Mouse (Mus musculus): ENCODE data around the gene Tnrc6c.

Tnrc6c gene

DNA sequence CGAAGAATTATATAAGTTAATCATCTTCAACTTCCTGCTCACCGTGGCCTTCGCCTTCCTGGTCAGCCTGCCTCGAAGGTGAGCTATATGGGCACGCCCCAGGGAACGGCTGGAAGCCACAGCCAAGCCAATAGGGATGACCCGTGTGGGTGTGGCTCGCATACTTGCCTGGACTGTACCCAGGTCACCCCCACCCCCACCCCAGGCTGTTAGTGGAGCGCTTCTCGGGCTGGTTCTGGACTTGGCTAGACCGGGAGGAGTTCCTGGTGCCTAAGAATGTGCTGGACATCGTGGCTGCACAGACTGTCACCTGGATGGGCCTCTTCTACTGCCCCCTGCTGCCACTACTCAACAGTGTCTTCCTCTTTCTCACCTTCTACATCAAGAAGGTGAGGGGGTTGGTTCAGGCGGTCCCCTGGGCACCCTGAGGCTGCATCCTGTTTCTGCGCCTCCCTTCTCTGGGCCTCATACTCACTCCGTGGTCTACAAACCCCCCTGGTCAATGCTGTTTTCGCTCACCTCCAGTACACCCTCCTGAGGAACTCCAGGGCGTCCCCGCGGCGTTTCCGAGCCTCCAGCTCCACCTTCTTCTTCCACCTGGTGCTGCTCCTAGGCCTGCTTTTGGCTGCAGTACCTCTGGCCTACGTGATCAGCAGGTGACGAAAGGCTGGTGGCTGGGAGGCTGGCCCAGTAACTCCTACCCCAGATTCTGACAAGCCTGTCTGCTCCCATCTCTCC, 136.8 kb downstream of the Tnrc6c start:
- DNase-seq (ENCODE audit: low spot score in 2 of 2) = no peak

DNA sequence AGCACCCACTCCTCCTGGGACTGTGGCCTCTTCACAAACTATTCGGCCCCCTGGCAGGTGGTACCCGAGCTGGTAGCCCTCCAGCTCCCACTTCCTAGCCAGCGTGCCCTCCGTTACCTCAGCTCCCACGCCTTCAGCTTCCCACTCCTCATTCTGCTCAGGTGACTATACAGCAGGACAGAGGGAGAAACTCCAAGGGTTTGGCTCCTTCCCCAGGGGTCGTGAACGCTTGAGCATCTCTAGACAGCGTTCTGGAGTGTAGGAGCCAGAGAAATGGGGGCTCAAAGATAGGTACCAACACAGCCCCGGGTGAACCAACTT, 137.3 kb downstream of the Tnrc6c start:
- no peak for DNase-seq (ENCODE audit: low spot score in 2 of 2)

DNA sequence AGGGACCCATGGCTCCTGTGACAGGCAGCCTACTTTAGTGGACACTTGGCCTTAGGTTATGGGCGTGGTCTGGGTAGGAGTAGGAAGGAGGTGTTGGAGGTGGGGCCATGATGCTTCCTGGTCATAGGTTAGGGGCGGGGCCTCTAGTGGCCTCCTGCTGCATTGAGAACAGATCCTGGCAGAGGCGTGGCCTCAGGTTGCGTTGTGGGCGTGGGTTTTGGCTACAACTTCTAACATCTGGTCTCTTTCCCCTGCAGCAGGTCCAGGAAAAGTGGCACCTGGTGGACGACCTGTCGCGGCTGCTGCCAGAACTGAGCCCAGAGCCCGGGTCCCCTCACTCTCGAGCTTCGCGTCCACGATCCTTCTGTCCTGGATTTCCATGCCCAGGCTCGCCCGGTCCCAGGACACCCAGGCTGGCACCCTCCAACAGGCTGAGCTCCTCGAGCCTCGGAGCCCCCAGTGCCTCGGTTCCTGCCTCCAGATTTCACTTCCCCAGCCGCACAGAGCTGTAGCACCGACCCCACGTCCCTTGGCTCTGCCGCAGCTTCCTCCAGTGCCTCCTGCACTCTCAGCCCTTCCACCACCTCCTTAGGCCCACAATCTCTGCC, 138.3 kb downstream of the Tnrc6c start:
- no peak for DNase-seq (ENCODE audit: low spot score in 2 of 2)

DNA sequence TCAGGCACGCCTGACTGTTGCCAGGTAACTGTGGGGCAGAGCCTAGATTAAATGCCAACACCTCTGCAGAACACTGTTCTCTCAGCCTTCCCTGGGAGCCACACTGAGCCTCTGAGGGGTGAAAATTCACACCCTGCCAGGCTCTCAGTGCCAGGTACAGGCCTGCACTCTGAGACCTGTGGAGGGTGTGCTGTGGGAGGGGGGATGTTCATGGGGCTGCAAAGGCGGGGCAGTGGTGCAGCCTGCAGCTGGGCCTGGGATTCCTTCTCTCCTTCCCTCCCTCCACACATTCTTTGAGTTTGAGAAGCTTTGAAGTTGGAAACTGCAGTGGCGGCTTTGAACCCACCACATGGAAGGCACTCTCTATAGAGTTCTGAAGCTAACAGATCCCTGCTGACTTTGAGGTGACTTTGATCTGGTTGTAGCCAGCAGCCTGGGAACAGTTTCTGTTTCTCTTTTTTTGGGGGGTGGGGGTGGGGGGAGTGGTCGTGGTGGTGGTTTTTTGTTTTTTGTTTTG, 140.0 kb downstream of the Tnrc6c start:
- no peak for DNase-seq (ENCODE audit: low spot score in 2 of 2)

DNA sequence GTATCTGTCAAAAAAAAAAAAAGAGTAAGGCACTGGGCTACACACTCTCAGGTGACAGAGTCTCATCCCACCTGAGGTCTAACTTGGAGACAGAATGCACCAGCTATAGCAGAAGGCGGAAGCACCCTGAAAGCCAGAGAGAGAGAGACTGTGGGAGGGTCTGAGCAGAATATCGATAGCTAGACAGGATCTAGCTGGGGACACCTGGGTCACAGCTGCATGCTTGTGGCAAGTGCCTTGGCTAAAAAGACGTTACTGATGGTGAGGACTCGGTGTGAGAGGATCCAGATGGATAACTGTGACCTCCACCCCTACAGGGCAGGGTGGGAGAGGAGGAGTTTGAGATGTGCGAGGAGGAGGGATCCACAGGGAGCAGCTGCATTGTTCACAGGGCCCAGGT, 142.9 kb downstream of the Tnrc6c start:
- no peak for DNase-seq (ENCODE audit: low spot score in 2 of 2)

DNA sequence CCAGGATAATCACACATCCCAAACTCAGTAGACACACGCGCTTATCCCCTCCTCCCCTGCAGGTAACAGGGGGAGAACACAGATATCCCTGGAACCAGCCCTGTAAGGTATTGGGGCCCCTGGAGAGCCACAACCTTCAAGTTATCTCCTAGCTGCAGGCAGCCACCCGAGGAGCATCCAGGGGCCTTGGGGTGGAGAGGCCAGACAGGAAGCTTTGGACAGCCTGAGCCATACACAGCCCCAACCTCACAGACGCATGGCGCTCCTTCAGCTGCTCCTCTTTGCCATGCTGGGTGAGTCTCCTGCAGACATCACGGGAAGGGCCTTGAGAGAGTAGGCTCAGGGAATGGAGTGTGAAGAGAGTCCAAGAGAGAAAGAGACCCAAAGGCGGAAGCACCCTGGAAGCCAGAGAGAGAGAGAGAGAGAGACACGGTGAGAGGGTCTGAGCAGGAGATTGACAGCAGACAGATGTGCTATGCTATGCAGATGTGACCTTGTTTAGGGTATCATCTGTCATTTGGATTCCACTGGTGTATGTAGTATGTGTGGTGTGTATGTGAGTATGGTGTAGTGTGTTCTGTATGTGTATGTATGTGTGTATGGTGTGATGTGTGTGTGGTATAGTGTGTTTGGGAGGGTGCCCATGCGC, 143.5 kb downstream of the Tnrc6c start, which contains the start of gene 6030468B19Rik:
Gene 6030468B19Rik (plus strand): TSS at position 150 of the 649 bp plus-strand sequence.
- DNase-seq (ENCODE audit: low spot score in 2 of 2) = no peak

DNA sequence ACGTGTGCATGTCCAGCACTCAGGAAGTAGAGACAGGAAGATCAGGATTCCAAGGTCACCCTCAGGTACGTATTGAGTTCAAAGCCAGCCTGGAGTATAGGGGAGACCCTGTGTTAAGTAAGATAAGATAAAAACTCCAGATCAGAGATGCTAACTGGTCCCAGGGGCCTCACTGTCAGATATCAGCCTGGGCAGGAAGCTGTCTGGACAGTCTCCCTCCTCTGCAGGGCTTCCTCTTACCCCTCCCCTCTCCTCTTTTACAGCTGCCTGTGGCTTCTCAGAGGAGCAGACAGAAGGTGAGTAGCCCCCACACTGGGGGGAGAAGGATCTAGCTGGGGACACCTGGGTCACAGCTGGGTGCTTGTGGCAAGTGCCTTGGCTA, 144.1 kb downstream of the Tnrc6c start:
- DNase-seq (ENCODE audit: low spot score in 2 of 2) = no peak

DNA sequence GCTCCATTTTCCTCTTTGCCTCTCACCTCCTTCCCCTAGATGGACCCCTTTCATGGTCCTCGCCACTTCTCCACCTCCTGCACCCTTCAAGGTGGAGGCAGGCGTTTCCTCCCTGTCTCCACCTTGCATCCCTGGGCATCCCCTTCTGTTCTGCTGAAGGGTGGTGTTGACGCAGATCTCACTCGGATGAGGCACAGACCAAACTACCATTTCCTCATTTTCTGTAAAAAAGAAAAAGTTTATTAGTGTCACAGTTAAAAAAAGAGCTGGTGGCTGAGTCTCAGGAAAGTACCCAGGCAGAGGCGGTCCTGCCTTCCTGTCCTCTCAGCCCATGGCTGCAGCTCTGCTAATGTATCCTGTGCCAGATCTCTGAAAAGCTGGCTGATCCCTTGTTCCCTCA, 145.1 kb downstream of the Tnrc6c start:
- no peak for DNase-seq (ENCODE audit: low spot score in 2 of 2)

DNA sequence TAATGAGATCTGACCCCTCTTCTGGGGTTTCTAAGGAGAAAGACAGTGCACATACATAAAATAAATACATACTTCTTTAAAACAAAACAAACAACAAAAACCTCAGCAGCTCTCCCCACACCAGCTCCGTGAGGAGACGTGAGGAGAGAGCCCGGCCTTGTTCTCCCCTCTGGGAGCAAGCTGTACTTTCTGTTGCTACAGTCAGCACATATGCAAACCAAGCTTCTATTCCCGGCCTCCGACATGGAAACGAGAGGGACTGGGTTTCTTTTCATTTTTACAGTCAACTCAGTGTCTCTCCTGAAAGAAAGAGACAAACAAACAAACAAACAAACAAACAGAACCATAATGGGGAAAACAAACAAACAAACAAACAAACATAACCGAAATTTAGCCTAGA, 145.9 kb downstream of the Tnrc6c start:
- no peak for DNase-seq (ENCODE audit: low spot score in 2 of 2)

DNA sequence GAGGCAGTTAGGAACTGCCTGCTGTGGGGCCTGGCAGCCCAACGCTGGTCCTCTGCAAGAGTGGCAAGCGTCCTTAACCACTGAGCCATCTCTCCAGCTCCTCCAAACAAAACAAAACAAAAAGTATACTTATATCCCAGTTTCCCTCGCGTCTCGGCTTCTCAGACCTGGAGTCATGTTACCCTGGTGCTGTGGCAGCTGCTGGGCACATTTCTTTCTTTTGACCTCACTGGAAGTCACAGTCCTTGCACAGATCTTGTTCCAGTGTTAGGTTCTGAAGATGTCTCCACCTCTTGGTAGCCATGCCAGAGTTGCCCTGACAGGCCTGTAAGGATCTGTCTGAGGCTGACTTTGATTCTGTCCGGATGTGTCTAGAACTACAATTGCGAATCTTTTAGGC, 147.6 kb downstream of the Tnrc6c start:
- DNase-seq (ENCODE audit: low spot score in 2 of 2) = no peak

DNA sequence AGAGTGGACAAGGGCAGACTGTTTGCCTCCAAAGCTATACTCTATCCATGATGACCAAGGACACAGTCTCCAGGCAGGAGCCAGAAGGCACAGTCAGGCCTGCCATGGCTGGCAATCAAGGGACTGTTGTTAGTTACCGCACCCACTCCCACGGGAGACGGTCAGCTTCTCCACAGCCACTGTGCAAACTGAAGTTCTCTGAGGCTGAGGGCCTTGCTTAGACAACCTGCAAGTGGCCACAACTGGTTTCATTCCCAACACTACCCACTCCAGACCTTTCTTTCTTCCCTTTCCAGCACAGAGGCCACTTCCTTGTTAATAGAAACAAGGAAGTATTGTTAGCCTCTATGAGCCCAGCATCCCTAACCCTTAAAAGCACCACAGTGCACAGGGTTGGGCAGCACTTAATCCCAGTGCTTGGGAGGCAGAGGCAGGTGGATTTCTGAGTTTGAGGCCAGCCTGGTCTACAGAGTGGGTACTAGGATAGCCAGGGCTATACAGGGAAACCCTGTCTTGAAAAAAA, 149.1 kb downstream of the Tnrc6c start:
- DNase-seq (ENCODE audit: low spot score in 2 of 2) = no peak

DNA sequence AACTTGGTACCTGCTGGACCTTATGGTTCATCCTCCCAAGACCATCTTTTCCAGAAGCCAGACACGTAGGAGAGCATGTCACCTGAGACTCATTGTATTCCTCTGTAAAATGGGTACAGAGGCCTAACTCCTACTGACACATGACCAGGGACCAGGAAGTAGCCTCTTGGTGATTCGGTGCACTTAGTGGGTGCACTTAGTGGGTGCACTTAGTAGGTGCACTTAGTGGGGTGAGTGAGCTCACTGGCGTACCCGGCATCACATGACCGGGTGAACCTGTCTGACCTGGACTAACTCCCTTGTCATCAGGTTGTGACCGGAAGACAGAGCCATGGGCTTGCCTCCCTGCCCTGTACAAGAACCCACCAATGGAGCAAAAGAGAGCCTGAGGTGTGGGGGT, 152.7 kb downstream of the Tnrc6c start:
- no peak for DNase-seq (ENCODE audit: low spot score in 2 of 2)

DNA sequence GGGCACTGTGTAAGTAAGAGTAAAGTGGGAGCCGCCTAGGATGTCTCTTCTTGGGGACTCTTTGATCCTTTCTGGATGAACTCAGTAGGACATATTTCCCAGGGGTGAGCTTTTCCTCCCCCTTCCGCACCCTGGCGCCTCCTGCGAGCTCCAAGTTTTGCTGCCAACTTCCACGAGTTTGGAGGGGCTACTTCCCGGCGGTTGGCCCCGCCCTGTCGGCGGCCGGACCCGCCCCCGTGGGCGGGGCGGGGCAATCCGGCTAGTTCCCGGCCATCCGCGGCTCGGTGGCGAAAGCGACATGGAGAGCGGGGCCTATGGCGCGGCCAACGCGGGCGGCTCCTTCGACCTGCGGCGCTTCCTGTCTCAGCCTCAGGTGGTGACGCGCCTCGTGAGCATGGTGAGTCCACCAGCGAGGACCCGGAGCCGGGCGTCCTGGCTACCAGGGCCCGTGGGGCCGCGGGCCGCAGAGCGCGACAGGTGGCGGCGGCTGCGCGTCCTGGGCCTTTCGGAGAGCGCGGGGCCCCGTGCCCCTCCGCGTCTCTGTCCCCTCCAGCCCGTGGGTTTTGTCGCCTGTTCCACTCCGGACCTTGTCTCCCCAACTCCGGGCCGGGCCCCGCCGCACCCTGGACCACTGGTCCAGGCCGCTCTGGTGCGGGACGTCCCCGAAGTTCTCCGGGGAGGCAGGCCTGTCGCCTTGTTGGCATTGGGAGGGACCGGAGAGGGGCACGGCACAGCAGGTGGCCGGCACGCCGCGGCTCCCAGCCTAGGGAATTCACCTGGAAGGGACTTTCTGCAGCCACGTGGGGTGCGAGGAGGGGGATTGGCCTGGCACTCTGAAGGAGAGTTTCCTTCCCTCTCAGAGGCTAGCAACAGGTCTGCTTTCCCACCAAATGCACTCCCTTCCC, 155.6 kb downstream of the Tnrc6c start, which contains the start of the genes Gm20708 and Syngr2:
Gene Gm20708 (plus strand): TSS at position 262 of the 905 bp plus-strand sequence.
Gene Syngr2 (plus strand): TSS at position 262 of the 905 bp plus-strand sequence.
- peak; percentile 67 to 78 for DNase-seq (ENCODE audit: low spot score in 2 of 2)

DNA sequence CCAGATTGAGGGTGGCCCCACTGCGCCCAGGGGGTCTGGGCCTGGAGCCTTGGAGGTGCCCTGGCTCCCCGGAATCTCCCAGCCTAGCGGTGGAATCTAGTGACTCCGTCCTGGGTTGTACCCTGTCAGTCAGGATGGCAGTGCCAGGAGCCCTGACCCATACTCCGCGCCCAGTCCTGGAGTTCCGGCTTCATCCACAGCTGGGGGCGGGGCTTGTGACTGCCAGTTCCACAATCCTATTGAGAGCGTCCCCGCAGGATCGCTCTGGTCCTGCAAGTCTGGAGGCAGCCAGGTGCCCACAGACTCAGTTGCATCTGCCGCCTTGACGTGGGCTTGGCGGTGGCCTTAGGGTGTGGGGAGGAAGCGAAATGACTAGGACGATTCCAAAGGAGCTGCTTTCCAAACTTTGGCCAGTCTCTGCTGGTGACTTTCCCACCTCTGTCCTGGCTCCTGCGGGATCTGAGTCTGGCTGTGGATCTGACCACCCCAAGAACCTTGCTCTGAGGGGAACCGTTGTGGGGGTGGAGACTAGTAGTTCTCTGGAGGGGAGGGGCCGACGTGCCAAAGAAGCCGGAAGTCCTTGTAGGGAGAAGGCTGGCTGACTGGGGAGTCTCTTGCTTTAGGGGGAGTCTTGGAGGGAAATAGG, 156.4 kb downstream of the Tnrc6c start:
- DNase-seq (ENCODE audit: low spot score in 2 of 2) = peak; percentile 83 to 87
